In the genomic region with DNA sequence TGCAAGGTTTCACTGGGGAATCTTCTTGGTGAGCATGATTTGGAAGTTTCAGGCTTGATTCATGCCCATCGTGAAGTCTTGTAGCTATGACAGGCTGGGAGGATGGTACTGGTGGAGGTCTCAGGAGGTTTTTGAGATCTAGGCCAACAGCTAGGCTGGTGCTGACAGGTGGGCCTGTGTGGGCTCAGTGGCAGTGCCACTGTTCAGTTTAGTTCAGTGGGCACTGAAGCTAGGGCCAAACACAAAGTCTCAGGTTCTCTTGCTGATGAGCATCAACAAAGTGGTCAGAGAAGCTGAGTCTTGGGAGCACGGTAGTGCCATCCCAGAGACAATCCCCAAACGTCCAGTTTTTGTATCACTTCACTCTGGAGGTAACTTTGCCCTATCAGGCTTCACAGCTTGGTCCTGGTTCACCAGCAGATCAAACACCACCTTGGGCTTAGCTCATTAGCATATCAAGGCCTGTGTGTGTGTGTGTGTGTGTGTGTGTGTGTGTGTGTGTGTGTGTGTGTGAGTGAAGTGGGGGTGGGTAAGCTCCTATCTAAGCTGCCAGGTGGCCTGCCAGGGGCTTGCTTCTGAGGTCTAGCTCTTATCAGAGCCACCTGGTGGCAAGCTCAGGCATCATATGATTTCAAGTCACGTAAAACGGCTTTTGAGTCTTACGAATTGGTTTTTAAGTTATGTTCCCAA, we compare ENCODE assay signal across 11 mouse cellular contexts. TPM values are rescaled to one million over a fixed set of nuclear protein-coding genes. Genes with fewer than 3 reads are reported as not detected.
A peak's percentile ranks its signal among the peaks of the same experiment; 100 is the strongest.
DNase-seq lines count a peak whose midpoint lies in the region; ATAC-seq and TF ChIP-seq lines count a peak whose summit lies in the region.
"Had no signal": no experiment of that assay in that cellular context is flagged by ENCODE, and none has a peak within 500 bp of the region (broad histone marks: within the 10 kb centered on the region; RNA-seq: fewer than 3 reads in every experiment).

No protein-coding gene starts in this region.

- H3K27me3 ChIP-seq in G1E (ENCODE audit: insufficient read depth, low read length), result no peaks in the 10 kb centered on the region
- no peaks in the 10 kb centered on the region for H3K27me3 ChIP-seq in intestine, embryonic 16.5 days (replicated peaks; ENCODE audit: control insufficient read depth, insufficient read depth, low read length)
- no peaks in the 10 kb centered on the region for H3K27me3 ChIP-seq in midbrain, embryonic 14.5 days (ENCODE audit: control insufficient read depth, insufficient read depth, low read length)
- H3K27me3 ChIP-seq: embryonic facial prominence, embryonic 15.5 days had no signal

- peak; percentile 67 for ATAC-seq in G1E (ENCODE audit: extremely low read depth, insufficient number of reproducible peaks, low FRiP score, poor library complexity, severe bottlenecking)
- ATAC-seq in intestine, embryonic 16.5 days, result peak; percentile 83
- ATAC-seq in midbrain, embryonic 14.5 days (ENCODE audit: low FRiP score, low TSS enrichment), result no peak
- ATAC-seq: Patski had no signal

- TF ChIP-seq CTCF in G1E (IDR thresholded peaks at IDR 0.05; ENCODE audit: low read depth, low read length), result no peak

- H3K27ac ChIP-seq in intestine, embryonic 16.5 days (ENCODE audit: low read length), result no peak overlapping the region
- H3K27ac ChIP-seq in midbrain, embryonic 14.5 days (replicated peaks; ENCODE audit: low read depth, low read length), result no peak overlapping the region
- H3K27ac ChIP-seq: embryonic facial prominence, embryonic 15.5 days; macrophage had no signal

- H3K9me3 ChIP-seq in G1E (replicated peaks), result peaks cover 13% of the 10 kb centered on the region
- H3K9me3 ChIP-seq in intestine, embryonic 16.5 days (ENCODE audit: control insufficient read depth, low read length), result no peaks in the 10 kb centered on the region
- no peaks in the 10 kb centered on the region for H3K9me3 ChIP-seq in midbrain, embryonic 14.5 days (ENCODE audit: control insufficient read depth, low read length)
- H3K9me3 ChIP-seq: embryonic facial prominence, embryonic 15.5 days had no signal

- peaks cover 41% of the 10 kb centered on the region for H3K4me1 ChIP-seq in G1E (ENCODE audit: insufficient read depth, low read depth, low read length)
- H3K4me1 ChIP-seq in intestine, embryonic 16.5 days (ENCODE audit: control insufficient read depth, insufficient read depth, low read length), result no peaks in the 10 kb centered on the region
- H3K4me1 ChIP-seq in midbrain, embryonic 14.5 days (ENCODE audit: control insufficient read depth, insufficient read depth, low read length), result no peaks in the 10 kb centered on the region

- no peak overlapping the region for H3K4me2 ChIP-seq in intestine, embryonic 16.5 days (ENCODE audit: low read depth, low read length)
- H3K4me2 ChIP-seq in midbrain, embryonic 14.5 days (ENCODE audit: low read length), result no peak overlapping the region
- H3K4me2 ChIP-seq: embryonic facial prominence, embryonic 15.5 days had no signal

- no peaks in the 10 kb centered on the region for H3K36me3 ChIP-seq in G1E (replicated peaks)
- H3K36me3 ChIP-seq in intestine, embryonic 16.5 days (ENCODE audit: control insufficient read depth, insufficient read depth, low read length), result no peaks in the 10 kb centered on the region
- H3K36me3 ChIP-seq in midbrain, embryonic 14.5 days (ENCODE audit: control insufficient read depth, insufficient read depth, low read length), result no peaks in the 10 kb centered on the region
- H3K36me3 ChIP-seq: embryonic facial prominence, embryonic 15.5 days had no signal

- H3K4me3 ChIP-seq in G1E (ENCODE audit: low read depth, low read length), result no peak overlapping the region; the same call in 1 of the 2 replicates
- no peak overlapping the region for H3K4me3 ChIP-seq in intestine, embryonic 16.5 days (ENCODE audit: low read length)
- H3K4me3 ChIP-seq in midbrain, embryonic 14.5 days (replicated peaks; ENCODE audit: low read depth, low read length), result no peak overlapping the region
- H3K4me3 ChIP-seq: embryonic facial prominence, embryonic 15.5 days had no signal

- peak; percentile 45 for DNase-seq in CD4-positive helper T cell, adult 2 months (ENCODE audit: low read depth, low spot score)
- no peak for DNase-seq in G1E (ENCODE audit: low spot score)
- peak; percentile 79 to 85 for DNase-seq in spleen, postnatal 4 days (ENCODE audit: low spot score in 2 of 2)
- DNase-seq in right cerebral cortex, postnatal 25 days, result no peak
- no peak for DNase-seq in midbrain, embryonic 14.5 days
- no peak for DNase-seq in ovary, postnatal 14 days (ENCODE audit: low spot score)
- DNase-seq: cerebellum, adult 11 months had no signal

- H3K9ac ChIP-seq in intestine, embryonic 16.5 days (ENCODE audit: low read depth, low read length), result no peak overlapping the region
- no peak overlapping the region for H3K9ac ChIP-seq in midbrain, embryonic 14.5 days (replicated peaks; ENCODE audit: low read length)
- H3K9ac ChIP-seq: embryonic facial prominence, embryonic 15.5 days had no signal

- 87% methylated on average over 6 of the region's 6 CpGs for WGBS in intestine, embryonic 16.5 days
- 90% methylated on average over 6 of the region's 6 CpGs for WGBS in midbrain, embryonic 14.5 days

RNA-seq across cellular contexts. Expression of gene Cnih3, which starts 18.0 kb away (rescaled TPM):
- total RNA-seq in G1E (2014; fragmentation: Nextera tagmentation), result not detected in 2 replicates
- total RNA-seq in G1E (2017), result 0.11 TPM in 1 of 2 replicates, not detected in the other
- not detected in 2 replicates for polyA plus RNA-seq in G1E (2012)
- 0.13 and 0.21 TPM in 2 replicates for polyA plus RNA-seq in intestine, embryonic 16.5 days (2015; fragmentation: Nextera tagmentation; extraction: Ambion mirVana)
- 7.6 and 10.3 TPM in 2 replicates for polyA plus RNA-seq in midbrain, embryonic 14.5 days (2014; fragmentation: Nextera tagmentation; extraction: Ambion mirVana)
- polyA plus RNA-seq: macrophage had no signal

Comparison
In these comparisons a context has a peak if more than half of its experiments do, and no peak if none do; other contexts are left out.
1. DNase-seq: peak in CD4-positive helper T cell, adult 2 months (single experiment) and spleen, postnatal 4 days (2 of 2); none in G1E (single experiment), right cerebral cortex, postnatal 25 days (single experiment), midbrain, embryonic 14.5 days (single experiment) and ovary, postnatal 14 days (single experiment).